Mouse (Mus musculus) T-helper 17 cell (primary cell): Measurements from ENCODE around the gene Mcrip2.

Experiments
- in situ Hi-C, 2 experiments: fragments of 300-600 bp; cut with MboI, MseI; formaldehyde crosslinking; loops; 1 replicate in 1 of 2; 2 replicates in 1 of 2; pipeline ENCODE4 v1.15.1; 2025; ENCODE audit warnings: high pct_unique_total_duplicates in 2 of 2

Gene Mcrip2

DNA sequence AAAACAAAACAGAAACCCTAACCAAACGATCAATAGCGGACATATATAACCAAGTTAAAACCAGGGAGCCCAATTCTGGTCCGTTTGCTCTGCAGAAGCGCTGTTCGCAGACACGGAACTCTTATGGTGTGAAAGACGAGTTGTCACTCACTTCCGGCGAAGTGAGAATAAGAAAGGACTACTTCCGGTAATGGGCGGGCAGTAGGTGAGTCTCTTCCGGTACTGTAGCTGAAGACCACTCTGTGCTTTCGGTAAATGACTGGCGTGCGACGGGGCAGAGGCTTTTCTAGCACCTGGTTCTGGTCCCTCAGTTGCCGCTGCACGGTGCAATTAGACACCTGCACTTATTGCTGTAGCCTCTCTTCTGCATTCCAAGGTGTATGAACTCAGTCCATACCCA lies 45.1 kb downstream of the Mcrip2 start, which contains the start of gene Wdr24:
TSS of gene Wdr24 (plus strand) at position 176 of the 400 bp plus-strand sequence.
- in situ Hi-C loops, result loop anchor here in 1 of 2 experiments (10.0 kb wide), 1 partner anchor 1721 kb away; no protein-coding TSS in a partner anchor

DNA sequence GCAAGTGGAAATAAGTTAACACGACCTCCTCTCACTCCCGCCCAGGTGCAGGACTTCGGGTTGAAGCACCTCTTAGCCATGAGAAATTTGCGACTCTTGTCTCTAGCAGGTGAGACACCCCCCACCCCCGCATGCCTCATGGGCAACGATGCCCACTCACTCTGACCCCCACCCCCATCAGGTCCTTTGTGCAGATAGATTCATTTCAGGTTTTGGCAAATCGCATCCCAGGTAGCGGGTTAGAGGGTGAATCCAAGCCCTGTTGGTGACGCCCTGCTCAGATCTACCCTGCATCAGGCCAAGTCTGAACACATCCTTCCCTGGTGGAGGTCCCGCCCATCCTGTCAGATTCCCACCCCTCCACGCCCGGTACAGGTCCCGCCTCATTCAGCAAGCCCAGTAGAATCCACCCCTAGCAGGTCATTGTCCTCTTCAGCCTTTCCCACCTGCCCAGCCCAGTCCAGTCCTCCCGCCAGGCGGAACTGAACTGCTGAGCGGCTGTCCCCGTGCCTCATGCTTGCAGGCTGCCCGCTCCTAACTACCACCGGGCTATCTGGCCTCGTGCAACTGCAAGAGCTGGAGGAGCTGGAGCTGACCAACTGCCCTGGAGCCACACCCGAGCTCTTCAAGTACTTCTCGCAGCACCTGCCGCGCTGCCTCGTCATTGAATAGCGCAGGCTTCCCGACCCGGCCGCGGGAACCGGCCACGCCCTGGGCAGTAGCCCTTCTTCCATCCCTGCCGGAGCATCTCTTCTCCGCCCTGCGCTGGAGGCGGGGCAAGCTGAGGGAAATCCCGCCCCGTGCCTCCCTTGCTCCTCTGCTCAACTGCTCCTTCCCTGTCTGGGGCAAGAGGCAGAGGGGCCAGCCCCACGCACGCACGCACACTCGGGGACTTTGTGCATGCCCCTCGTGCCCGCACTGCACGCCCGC lies 49.4 kb downstream of the Mcrip2 start:
- in situ Hi-C loops, result no loop called here

DNA sequence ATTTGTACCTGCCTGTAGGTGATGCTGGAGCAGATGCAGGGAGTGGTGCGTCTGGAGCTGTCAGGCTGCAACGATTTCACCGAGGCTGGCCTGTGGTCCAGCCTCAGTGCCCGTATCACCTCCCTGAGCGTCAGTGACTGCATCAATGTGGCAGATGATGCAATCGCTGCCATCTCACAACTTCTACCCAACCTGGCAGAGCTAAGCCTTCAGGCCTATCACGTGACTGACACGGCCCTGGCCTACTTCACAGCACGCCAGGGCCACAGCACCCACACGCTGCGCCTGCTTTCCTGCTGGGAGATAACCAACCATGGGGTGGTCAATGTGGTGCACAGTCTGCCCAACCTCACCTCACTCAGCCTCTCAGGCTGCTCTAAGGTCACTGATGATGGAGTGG lies 50.9 kb downstream of the Mcrip2 start:
- in situ Hi-C loops, result no loop called here
